Mouse (Mus musculus) forelimb bud, embryonic 11.5 days (tissue): ENCODE results near the gene AI597479.
"Not testable (repeated sequence)": the region's sequence is repeated elsewhere in the genome, so short reads cannot be mapped to it uniquely, and the experiment has no call there.

ENCODE experiments used
- DNase-seq: peaks from one replicate; pipeline ENCODE4 v3.0.0-alpha.2; 2012; ENCODE audit warnings: low read depth, low spot score

The AI597479 gene

GRCm38 (mm10) chr1:43124726-43125125, 26.2 kb downstream of the AI597479 start:
- no peak for DNase-seq

- DNase-seq = no peak
Observed at GRCm38 (mm10) chr1:43127196-43127595, 28.7 kb downstream of the AI597479 start.

- no peak for DNase-seq
Observed at GRCm38 (mm10) chr1:43127820-43128610, 29.5 kb downstream of the AI597479 start.

- DNase-seq = no peak
Observed at GRCm38 (mm10) chr1:43130219-43130981, 31.9 kb downstream of the AI597479 start.

- no peak for DNase-seq
Observed at GRCm38 (mm10) chr1:43131591-43131990, 33.1 kb downstream of the AI597479 start.

- DNase-seq = not testable (repeated sequence)
Observed at GRCm38 (mm10) chr1:43136488-43137029, 38.0 kb downstream of the AI597479 start.

GRCm38 (mm10) chr1:43137334-43137733, 38.8 kb downstream of the AI597479 start:
- DNase-seq = no peak

- DNase-seq = no peak
Observed at GRCm38 (mm10) chr1:43138268-43138812, 39.8 kb downstream of the AI597479 start.

GRCm38 (mm10) chr1:43139587-43140266, 41.2 kb downstream of the AI597479 start:
- DNase-seq = peak; percentile 91

GRCm38 (mm10) chr1:43141555-43141961, 43.0 kb downstream of the AI597479 start:
- DNase-seq = no peak

GRCm38 (mm10) chr1:43142849-43143248, 44.3 kb downstream of the AI597479 start:
- no peak for DNase-seq

- DNase-seq = no peak
Observed at GRCm38 (mm10) chr1:43143284-43143683, 44.8 kb downstream of the AI597479 start.

GRCm38 (mm10) chr1:43143791-43144190, 45.3 kb downstream of the AI597479 start:
- no peak for DNase-seq

GRCm38 (mm10) chr1:43144338-43144906, 45.9 kb downstream of the AI597479 start:
- no peak for DNase-seq

GRCm38 (mm10) chr1:43145388-43145787, 46.9 kb downstream of the AI597479 start:
- DNase-seq = no peak

- DNase-seq = no peak
Observed at GRCm38 (mm10) chr1:43147474-43147873, 49.0 kb downstream of the AI597479 start.

GRCm38 (mm10) chr1:43150225-43150624, 51.7 kb downstream of the AI597479 start:
- no peak for DNase-seq

GRCm38 (mm10) chr1:43152626-43153025, 54.1 kb downstream of the AI597479 start:
- DNase-seq = no peak

- no peak for DNase-seq
Observed at GRCm38 (mm10) chr1:43153538-43153937, 55.0 kb downstream of the AI597479 start.

- no peak for DNase-seq
Observed at GRCm38 (mm10) chr1:43154491-43154890, 56.0 kb downstream of the AI597479 start.

- DNase-seq = no peak
Observed at GRCm38 (mm10) chr1:43157907-43158306, 59.4 kb downstream of the AI597479 start.
